Mouse (Mus musculus): ENCODE data around the gene Ferd3l. TPM values are rescaled to one million over a fixed set of nuclear protein-coding genes. Genes with fewer than 3 reads are reported as not detected.

Gene Ferd3l
- total RNA-seq, 2 experiments from 2014 or later, result not detected

DNA sequence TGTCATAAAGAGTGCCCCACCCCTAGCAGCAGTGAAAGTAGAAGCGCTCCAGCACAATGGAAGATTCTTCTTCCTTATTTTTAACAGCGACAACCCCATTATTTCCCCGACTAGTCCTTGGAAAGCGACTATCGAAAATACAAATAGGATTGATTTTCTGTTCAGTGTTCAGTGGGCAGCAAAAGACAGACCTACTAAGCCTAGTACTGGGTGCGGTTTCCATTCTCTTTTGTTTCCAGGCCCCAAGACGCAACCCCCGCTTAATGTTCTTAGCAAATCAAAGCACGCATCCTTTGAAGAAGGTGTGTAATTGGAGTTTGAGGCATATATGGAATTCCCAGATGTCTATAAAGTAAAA lies 34.5 kb downstream of the Ferd3l start:
- DNase-seq (ENCODE audit: low spot score in 2 of 2), result peak in 1 of 2 experiments; percentile 4
- intact Hi-C loops (cut with DNase I), result loop anchor here (5.0 kb wide), 1 partner anchor 695 kb away; no protein-coding TSS in a partner anchor

DNA sequence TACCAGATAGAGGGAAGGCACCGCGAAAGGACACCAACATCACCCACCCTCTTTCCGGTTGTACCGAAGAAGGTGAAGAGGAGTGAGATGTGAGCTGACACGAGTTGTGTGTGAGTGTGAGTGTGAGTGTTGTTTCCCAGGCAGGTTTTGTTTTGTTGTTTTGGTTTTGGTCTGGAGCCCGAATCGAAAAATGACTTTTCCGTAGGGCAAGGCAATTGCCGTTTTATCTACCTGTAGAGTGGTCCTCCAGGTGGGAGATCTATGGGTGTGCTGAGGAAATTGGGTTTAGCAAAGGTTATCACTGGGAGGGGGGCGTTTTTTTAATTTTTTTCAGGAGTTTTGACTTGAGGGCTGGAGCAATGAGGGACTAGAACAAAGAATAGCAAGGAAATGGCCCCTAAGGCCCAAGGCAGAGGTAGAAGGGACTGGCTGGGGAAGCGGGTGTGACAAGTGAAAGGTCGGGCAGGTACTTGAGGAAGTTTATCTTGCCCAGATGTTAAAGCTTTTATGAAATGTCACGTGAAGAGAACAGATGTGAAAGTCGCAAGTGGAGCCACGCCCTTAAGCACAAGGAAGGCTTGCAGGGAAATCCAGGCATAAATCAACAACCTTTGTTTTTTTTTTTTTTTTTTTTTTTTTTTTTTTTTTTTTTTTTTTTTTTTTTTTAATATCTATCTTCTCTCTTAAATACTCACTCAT lies 35.6 kb downstream of the Ferd3l start:
- no peak for DNase-seq (ENCODE audit: low spot score in 2 of 2)

DNA sequence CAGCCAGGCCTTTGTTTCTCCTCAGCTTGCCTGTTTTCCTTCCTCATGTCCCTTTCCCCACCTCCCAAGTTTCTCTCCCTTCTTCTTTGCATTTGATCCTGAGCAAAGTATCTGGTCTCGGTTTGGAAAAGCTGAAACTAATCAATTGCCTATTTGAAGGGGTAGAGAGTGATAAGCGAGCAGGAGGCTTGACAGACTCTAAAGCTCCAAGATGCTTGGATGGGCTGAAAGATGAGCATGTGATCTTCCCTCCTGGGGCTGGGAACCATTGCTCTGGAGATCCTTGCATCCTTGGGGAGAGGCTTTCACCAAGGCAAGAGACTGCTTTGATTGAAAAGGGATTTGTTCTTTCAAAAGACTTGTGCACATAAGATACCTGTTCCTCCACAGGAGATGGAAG lies 36.2 kb downstream of the Ferd3l start:
- no peak for DNase-seq (ENCODE audit: low spot score in 2 of 2)
- intact Hi-C loops (cut with DNase I), result loop anchor here (5.0 kb wide), 1 partner anchor 693 kb away; no protein-coding TSS in a partner anchor

More for the DNA sequence above, 35.6 kb downstream of the Ferd3l start:
- intact Hi-C loops (cut with DNase I), result loop anchor here (5.0 kb wide), 1 partner anchor 693 kb away; no protein-coding TSS in a partner anchor

DNA sequence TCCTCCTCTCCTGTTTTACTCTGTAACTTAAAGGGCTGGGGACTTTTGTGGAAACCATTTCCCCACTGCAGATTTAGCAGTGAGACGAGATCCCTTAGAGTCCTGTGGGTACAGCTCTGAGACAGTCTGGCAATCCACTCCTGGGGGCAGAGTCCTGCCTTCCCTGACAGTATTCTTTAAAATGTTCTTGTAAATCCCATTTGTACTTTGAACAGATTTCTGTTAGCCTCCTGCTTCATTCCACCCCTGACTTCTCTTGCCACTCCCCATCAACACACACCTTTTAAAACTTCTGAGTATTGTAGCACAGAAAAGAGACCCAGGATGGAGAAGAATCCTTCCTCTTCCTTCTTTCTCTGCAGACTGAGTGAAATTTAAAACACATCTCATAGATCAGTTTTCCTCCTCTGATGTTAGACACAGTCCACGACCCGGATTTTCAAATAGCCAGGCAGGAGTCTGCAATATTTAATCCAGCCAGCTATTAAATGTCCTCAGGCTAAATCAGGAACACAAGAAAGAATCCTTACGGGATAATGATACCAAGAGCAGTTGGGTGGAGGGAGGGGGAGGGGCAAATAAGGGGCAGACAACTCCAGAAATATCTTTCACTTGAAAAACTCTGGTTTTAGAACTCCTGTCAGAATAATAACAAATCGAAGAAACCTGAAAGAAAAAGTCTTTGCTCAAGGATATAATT lies 37.6 kb downstream of the Ferd3l start:
- no peak for DNase-seq (ENCODE audit: low spot score in 2 of 2)
- intact Hi-C loops (cut with DNase I), result loop anchor here (5.0 kb wide), 1 partner anchor 39 kb away; the partner anchor contains the start of gene Ferd3l

DNA sequence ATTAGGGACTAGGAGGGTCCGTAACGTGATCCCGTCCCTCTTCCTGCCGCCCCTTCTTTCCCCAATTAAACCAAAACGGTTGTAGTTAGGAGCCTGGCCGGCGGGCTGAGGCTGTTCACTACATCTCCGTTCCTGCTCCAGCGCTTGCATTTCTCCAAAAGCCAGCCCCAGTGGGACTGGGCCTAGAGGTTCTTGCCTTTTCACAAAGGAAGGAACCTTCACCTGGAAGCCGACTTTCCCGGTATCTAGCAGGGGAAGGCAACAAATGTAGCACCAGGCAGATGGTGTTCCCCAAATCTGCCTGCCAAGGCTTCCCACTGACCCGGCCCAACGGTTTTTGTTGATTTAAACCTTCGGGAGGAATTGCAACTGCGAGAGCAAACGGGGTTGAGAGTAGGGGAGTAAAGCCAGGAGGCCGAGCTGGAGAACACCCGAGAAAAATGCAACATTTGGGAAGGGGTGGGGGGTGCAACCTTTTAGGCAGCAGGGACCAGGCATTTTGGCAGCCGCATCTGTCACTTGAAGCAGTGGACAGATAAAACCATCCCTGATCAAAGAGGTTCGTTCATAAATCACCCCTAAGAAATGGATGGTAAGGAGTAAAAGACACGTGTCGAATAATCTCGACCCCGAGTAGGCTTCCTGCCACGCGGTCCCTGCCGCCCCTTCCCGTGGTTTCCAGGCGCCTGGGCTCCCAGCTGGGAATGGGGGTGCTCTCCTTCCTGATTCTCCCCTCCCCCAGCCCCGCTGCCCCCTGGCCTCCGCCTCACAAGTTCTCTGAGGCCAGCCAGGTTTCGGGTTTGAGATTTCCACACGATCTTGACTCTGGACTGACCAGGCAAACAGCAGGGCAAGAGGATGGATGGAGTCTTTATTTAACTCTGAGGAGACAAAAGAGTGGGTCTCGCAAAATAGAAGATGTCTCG lies 38.5 kb downstream of the Ferd3l start:
- peak; percentile 10 to 16 for DNase-seq (ENCODE audit: low spot score in 2 of 2)
- intact Hi-C loops (cut with DNase I), result loop anchor here (5.0 kb wide), 1 partner anchor 39 kb away; the partner anchor contains the start of gene Ferd3l

DNA sequence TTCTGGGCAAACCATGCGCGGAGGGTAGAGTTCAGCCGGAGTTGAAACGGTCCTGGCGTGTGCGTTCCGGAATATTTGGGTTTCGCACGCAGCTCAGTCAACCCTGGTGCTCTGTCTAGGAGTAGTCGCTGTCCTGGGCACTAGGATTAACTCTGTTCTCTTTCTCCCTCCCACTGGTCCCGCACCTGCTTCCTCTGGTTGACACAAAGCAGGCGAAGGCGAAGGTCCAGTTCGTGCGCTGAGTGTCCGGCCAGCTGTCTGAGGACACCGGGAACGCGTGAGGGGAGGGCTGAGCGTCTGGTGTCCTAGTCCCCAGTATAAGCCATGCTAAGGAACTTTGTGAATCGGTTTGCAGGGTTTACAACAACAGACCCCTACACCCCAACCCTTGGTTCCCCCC lies 39.3 kb downstream of the Ferd3l start:
- intact Hi-C loops (cut with DNase I), result loop anchor here (5.0 kb wide), 1 partner anchor 40 kb away; the partner anchor contains the start of gene Ferd3l
- DNase-seq (ENCODE audit: low spot score in 2 of 2), result peak in 1 of 2 experiments; percentile 10

DNA sequence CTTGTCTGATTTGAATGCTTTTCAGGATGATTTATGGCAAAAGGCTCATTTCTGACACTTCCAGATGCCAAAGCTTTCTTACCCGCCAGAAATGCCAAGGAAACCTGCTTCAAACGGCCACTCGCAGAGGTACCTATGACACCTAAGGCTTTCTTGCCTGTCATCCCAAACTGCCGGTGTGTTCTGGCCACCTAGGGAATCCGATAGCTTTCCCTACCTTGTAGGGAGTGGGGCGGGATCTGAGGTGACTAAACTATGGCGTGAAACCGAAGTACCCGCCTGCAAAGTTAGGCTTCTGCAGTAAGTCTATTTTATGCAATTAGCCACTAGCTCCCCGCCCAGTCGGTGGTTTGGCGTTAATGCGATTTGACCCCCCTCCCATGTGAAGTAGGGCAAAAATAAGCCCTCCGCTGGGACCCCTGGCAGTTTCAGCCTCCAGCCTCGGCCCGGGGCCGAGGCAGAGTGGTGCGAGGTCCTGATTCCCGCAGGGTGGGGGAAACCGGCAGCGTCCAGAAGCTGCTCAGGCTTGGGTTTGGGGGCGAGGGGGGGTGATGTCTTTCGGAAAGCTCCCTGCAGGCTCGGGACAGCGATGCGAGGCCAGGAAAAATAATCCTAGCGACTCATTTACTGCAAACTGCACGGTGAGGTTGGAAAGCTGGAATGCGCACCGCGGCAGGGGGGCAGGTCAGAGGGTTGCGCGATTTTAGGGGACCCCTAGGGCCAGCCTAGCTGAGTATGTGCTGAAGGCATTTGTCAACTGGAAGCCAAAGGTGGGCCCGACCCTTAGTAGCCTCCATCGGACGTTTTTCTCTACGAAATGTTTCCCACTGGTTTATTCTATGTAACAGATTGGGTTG lies 40.0 kb downstream of the Ferd3l start:
- DNase-seq (ENCODE audit: low spot score in 2 of 2), result no peak
- intact Hi-C loops (cut with DNase I), result loop anchor here (5.0 kb wide), 1 partner anchor 41 kb away; the partner anchor contains the start of gene Ferd3l

DNA sequence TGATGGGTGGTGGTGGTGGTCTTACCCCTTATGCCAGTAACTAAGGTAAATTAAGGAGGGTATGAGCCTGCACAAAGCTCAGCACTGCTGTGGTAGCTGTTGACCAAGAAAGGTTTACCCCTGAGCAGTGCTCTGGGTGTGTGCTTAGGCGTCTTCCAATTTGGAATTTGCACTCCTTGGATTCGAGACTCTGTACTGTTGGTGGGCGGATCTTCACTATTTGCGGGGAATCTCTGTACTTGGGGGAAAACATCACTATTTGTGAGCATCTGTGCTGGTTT lies 40.6 kb downstream of the Ferd3l start:
- DNase-seq (ENCODE audit: low spot score in 2 of 2), result no peak
- intact Hi-C loops (cut with DNase I), result loop anchor here (5.0 kb wide), 1 partner anchor 42 kb away; the partner anchor contains the start of gene Ferd3l

Other genes with a start within 250 kb of the Ferd3l start
- under 1 TPM; 0.87 to 0.94 TPM for gene Twist1, start 29.2 kb downstream of the Ferd3l start, total RNA-seq (2021)

All from left cerebral cortex, postnatal 25 days (tissue).